Mouse (Mus musculus) lung, postnatal 25 days (tissue): Measurements from ENCODE around the gene Cutal.

Experiments used
- DNase-seq: peaks from one replicate; pipeline ENCODE4 v3.0.0; 2022; ENCODE audit warnings: low spot score

Gene Cutal

GRCm38 (mm10) chr2:34884186-34884585, 10.0 kb downstream of the Cutal start:
- DNase-seq, result no peak

DNA sequence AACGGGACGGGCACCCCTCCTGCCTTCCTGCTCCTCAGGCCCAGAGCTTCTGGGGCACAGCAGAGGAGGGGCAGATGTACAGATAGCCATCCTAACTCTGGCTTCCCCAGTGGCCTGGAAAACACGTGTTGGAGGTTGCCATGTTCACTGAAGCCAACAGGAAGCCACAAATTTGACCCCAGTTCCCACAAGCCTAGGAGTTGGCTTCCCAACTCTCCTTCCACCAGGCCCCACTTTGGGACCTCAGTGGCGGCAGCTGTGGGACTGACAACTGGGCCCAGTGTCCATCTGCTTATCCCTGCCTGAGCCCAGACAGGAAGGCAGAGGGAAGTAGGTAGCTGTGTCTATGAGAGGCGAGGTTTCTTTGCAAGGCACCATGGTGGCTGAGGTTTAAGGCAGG, 19.8 kb downstream of the Cutal start:
- no peak for DNase-seq

- DNase-seq, result no peak
These were observed 21.4 kb downstream of the Cutal start for GRCm38 (mm10) chr2:34895503-34896113.

GRCm38 (mm10) chr2:34896821-34897460, 22.7 kb downstream of the Cutal start:
- no peak for DNase-seq

- DNase-seq, result peak; percentile 63
These were observed 23.6 kb downstream of the Cutal start for GRCm38 (mm10) chr2:34897820-34898219.

GRCm38 (mm10) chr2:34899682-34900081, 25.5 kb downstream of the Cutal start:
- no peak for DNase-seq

DNA sequence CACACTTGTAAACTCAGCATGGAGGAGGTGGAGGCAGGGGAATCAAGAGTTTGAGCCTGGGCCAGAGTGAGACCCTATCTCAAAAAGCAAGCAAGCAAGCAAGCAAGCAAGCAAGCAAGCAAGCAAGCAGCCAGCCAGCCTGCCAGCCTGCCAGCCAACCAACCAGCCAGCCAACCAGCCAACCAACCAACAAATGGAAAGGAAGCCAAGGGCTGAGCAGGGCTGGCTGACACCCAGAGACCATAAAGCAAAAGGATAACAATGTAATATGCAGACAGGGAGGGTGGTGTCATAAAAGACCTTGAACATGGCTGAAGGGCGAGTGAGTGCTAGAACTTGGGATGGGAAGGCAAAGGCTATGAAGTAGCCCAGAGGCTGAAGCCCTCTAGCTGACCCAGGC, 26.2 kb downstream of the Cutal start:
- no peak for DNase-seq

DNA sequence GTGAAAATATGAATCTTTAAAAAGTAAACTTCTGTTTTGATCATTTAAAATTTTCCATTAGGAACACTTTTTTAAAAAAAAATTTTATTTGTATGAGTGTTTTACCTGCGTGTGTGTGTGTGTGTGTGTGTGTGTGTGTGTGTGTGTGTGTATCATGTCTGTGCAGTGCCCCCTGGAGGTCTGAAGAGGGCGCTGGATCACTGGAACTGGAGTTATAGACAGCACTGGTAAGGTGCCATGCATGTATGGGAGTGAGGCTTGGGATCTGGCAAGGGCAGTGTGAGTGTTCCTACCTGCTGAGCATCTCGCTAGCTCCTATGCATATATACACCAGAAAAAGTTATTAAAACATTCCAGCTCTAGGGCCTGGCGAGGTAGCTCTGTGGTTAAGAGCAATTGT, 27.5 kb downstream of the Cutal start:
- DNase-seq, result no peak

GRCm38 (mm10) chr2:34902731-34903130, 28.5 kb downstream of the Cutal start:
- DNase-seq, result no peak

GRCm38 (mm10) chr2:34903191-34903590, 29.0 kb downstream of the Cutal start:
- no peak for DNase-seq

GRCm38 (mm10) chr2:34903652-34904405, 29.6 kb downstream of the Cutal start:
- DNase-seq, result no peak

- DNase-seq, result peak; percentile 99
These were observed 30.8 kb downstream of the Cutal start for GRCm38 (mm10) chr2:34904849-34905542.

- no peak for DNase-seq
These were observed 32.2 kb downstream of the Cutal start for GRCm38 (mm10) chr2:34906426-34906825.

- peak; percentile 76 for DNase-seq
These were observed 32.8 kb downstream of the Cutal start for GRCm38 (mm10) chr2:34906861-34907604.

- DNase-seq, result no peak
These were observed 35.5 kb downstream of the Cutal start for GRCm38 (mm10) chr2:34909719-34910118.

GRCm38 (mm10) chr2:34911871-34912270, 37.7 kb downstream of the Cutal start:
- DNase-seq, result no peak

DNA sequence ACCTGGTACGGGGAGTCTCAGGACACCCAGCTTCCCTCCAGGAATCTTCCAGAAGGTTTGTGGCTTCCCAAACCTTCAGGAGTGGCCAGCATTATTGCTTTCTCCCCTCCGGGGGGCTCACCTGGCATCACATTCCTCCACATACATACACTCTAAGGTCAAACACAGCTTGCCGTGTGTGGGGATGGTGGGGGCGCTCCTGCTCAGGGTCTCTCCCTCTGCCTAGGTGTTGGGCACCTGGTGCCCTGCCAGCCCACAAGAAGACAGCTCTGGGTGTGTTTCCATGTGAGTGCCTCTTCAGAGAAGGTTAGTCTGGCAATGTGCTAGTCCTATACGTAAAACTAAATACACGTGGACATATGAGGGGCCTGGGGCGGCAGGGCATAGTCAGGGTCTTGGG, 38.4 kb downstream of the Cutal start:
- no peak for DNase-seq

- no peak for DNase-seq
These were observed 39.2 kb downstream of the Cutal start, which contains the start of gene Phf19 for GRCm38 (mm10) chr2:34913218-34914068. Gene Phf19 (minus strand): TSS chr2:34914026.

DNA sequence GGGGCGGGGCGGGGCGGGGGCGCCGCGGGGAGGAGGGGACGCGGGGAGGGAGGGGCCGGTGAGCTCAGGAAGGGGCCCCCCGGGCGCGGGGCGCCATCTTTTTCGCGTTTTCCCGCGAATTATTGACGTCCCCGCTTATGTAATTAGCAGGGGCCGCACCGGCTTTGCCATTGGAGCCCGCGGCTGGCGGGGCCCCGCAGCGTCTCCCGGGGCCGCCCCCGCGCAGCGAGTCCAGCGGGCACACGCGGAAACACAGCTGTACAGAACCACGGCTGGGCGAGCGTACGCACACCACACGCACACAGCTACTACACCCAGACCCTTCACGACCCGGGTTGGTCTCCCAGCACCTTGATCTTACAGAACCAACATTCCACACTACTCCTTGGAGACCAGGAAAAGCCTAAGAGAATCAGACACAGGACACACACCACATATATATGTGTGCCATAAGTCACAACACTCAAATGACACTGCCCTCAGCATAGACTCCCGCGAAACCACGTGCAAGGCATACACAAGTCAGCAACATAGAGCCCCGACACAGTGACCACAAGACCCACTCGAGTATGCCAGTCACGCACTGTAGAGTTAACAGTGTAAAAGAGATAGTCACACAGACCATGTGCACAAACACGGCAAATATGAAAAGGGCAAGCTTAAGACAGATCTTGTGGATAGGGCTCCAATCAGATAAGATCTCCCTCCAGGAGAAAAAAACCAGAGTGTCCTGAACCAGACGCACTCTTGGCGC, 40.0 kb downstream of the Cutal start:
- DNase-seq, result peak; percentile 44

GRCm38 (mm10) chr2:34914823-34915082, 40.6 kb downstream of the Cutal start:
- DNase-seq, result no peak
